Mouse (Mus musculus) lung, adult 2 months (tissue): ENCODE results near the gene Dagla. TPM values are rescaled to one million over a fixed set of nuclear protein-coding genes. Genes with fewer than 3 reads are reported as not detected.
A peak's percentile ranks its signal among the peaks of the same experiment; 100 is the strongest.

Source experiments
- DNase-seq: peaks from one replicate; pipeline ENCODE4 v3.0.0; 2022
- H3K4me1 ChIP-seq: fragments of 200-500 bp; 2 replicates; pipeline ENCODE4 v1.6.1; 2011; ENCODE audit warnings: low read length; ENCODE audit not compliant: control insufficient read depth, insufficient read depth
- H3K4me3 ChIP-seq: fragments of 200-500 bp; replicated peaks from 2 replicates; pipeline ENCODE3; 2011; ENCODE audit warnings: low read depth, mild to moderate bottlenecking, control low read depth, low read length; ENCODE audit errors: extremely low read depth
- CTCF ChIP-seq: fragments of 200-500 bp; IDR thresholded peaks from 2 replicates; pipeline ENCODE4 v1.5.1; 2011; ENCODE audit warnings: mild to moderate bottlenecking, low read length, control low read depth; ENCODE audit not compliant: insufficient read depth
- POLR2A ChIP-seq: fragments of 200-500 bp; IDR thresholded peaks from 2 replicates; pipeline ENCODE4 v1.6.1; 2011; ENCODE audit warnings: low read depth, mild to moderate bottlenecking, control low read depth, low read length, borderline replicate concordance; ENCODE audit errors: extremely low read depth
- WGBS: fragments of 180-500 bp; shearing (Covaris S2); methylation state at CpG from one replicate; pipeline ENCODE4 v1.1.7; 2018; 5-methylcytosine and 5-hydroxymethylcytosine counted together
- polyA plus RNA-seq: library from polyadenylated mRNA; depleted of rRNA; stranded (reverse); fragments of >200 nt; gene quantifications from 2 replicates; pipeline ENCODE4 v1.2.3, GENCODE M21; 2012; rRNA removed

Dagla gene
- polyA plus RNA-seq: 15.3 TPM in 2 replicates

DNA sequence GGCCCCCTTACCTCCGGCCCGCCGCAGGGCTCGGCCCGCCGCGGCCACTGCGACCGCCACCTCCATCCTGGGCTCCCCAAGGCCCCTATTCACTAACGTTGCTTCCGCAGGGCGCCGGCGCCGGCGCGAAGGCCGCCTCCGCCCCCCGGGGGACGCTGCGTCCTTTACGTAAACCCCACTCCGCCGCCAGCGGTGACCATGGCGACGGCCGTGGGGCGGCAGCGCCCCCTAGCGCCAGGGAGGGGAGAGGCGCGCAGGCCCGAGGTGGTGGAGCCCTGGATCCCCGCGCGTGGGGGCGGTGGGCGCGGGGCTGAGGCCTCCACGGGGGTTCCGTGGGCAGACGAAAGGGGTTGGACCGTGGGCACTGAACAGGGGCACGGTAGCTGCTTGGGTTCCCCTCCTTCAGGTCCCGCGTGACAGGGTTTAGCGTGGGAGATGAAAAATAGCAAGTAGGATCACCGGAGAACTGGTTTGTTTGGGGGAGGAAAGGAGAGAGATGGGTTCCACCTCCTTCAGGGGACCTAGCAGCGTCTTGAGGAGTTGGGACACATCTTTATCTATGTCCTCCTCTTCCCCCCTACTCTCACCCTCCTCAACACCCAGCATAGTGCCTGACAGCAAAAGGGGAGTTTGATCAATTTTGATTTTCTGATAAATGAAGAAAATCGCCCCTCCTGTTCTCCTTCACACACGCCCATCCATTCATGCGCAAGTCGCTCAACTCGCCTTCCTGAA lies at the start of gene Dagla:
Gene Dagla, minus strand, starts transcription at position 68 of the 735 bp plus-strand sequence.
- peak; percentile 89 for DNase-seq
- 5% methylated on average over 55 of the region's 56 CpGs for WGBS

DNA sequence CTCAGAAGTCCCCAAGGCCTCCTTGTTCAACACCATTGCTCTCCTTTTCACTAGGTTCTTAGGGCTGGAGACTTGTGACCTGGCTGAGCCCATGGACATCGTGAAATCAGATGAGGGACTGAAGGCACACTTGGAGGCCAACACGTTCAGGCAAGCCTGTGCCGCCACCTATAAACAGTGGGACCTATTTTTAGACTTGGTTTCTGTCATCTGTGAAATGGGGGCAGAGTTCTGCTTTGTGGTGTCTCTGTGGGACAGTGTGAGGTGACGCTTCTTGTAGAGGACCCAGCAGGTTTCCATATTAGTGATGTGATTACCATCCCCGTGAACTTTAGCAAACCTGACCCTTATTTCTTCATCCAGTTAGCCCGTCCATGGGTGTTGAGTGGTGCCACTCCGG lies 47.5 kb upstream of the Dagla start:
- DNase-seq: no peak
- H3K4me3 ChIP-seq: no peak overlapping the region
- H3K4me1 ChIP-seq: no peaks in the 10 kb centered on the region
- WGBS: 72% methylated on average over 7 of the region's 7 CpGs
- TF ChIP-seq POLR2A (no peak), CTCF (no peak)

More for the DNA sequence above, at the start of gene Dagla:
- Histone ChIP-seq H3K4me3 (peak within 1 kb of the TSS; percentile 40), H3K4me1 (no peaks in the 10 kb centered on the region)
- TF ChIP-seq POLR2A (no peak), CTCF (peak; percentile 43; the same call in 1 of the 2 replicates)

DNA sequence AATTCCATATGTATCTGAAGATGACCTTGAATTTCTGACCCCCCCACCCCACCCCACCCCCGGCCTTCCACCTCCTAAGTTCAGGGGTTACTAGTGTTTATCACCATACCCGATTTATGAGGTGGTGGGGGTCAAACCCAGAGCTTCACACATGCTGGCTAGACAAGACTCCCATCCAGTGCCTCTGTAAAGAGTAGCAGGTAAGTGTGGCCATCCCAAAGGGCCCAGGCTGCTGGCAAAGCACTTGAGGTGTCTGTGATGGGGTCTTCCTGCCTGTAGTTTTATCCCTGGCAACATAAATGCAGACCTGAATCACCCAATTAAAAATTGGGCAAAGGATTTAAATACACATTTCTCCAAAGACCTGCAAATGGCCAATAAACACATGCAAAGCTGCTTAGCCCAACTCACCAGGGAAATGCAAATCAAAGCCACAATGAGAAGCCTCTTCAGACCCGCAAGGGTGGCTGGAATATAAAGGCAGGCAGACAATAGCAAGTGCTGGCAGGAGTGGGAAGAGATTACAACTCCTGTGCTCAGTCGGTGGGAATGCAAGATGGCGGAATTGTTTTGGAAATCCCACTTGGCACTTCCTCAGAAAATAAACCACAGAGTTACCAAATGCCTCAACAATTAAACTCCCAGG lies 43.1 kb upstream of the Dagla start:
- Histone ChIP-seq H3K4me1 (no peaks in the 10 kb centered on the region), H3K4me3 (no peak overlapping the region)
- DNase-seq: no peak
- WGBS: 62% methylated on average over 5 of the region's 5 CpGs
- TF ChIP-seq POLR2A (no peak), CTCF (no peak)

DNA sequence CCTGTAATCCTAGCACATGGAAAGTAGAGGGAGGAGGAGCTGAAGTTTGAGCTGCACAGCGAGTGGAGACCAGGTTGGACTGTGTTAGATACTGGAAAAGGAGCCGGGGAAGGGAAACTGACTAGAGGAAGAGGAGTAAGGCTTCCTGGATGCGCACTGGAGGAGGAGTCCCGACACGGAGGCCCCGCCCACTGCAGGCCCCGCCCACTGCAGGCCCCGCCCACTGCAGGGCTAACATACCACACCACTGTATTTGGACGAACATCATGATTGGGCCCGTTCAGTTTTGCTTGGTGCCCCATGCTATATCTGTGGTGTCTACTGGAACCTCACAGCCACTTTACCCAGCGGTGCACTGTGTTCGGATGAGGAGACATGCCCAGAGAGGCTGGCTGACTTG lies 41.0 kb upstream of the Dagla start:
- WGBS: 36% methylated on average over 12 of the region's 12 CpGs
- Histone ChIP-seq H3K4me1 (no peaks in the 10 kb centered on the region), H3K4me3 (no peak overlapping the region)
- DNase-seq: no peak
- TF ChIP-seq CTCF (no peak), POLR2A (no peak)

DNA sequence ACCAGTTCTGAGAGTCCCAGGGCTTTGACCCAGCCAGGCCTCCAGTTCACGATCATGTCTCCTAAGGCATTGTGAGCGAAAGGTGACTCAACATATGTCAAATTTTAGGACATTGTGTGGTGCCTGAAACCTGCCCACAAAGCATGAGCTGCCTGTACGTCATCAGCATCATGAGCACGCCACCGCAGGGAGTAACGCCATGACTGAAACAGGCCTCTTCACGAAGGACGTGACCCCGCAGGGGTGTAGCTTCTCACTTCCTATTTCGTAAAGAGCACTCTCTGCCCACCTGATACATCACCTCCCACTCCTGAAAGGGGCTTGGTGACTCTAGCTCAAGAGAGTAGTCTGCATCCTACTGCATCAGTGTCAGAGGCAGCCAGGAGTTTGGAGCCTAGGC lies 39.2 kb upstream of the Dagla start:
- WGBS: 82% methylated on average over 10 of the region's 10 CpGs
- H3K4me3 ChIP-seq: no peak overlapping the region
- no peak for DNase-seq
- no peaks in the 10 kb centered on the region for H3K4me1 ChIP-seq
- no peak for TF ChIP-seq POLR2A
- no peak for TF ChIP-seq CTCF

DNA sequence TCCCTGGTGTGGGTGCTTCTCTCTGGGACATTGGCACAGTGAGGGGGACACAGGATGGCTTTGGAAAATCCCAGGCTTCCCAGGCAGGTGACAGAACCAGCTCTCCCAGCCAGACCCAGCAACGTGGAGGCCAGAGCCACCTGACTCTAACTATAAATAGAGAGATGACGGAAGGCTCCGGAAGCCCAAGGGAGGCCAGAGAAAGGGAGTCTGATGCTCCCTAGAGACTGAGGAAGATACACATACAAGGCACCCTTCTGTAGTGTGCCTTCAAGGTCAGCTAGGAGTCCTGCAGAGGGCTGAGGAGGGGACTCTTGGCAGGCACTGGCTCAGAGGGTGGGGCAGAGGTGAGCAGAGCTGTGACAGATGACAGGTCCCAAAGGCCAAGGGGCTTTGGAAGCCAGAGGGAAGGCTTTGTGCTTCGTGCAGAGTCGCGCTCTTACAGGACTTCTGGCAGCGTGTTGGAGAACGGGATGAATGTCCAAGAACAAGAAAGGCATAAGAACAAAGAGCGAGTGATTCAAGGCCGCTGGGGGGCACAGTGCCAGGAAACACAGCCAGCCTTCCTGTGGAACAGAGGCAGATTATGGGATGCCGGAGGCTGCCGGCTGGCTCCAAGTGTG lies 37.3 kb upstream of the Dagla start:
- no peak for TF ChIP-seq CTCF
- no peak for TF ChIP-seq POLR2A
- Histone ChIP-seq H3K4me3 (no peak overlapping the region), H3K4me1 (no peaks in the 10 kb centered on the region)
- peak; percentile 8 for DNase-seq
- whole genome bisulfite sequencing: 20% methylated on average over 12 of the region's 12 CpGs

DNA sequence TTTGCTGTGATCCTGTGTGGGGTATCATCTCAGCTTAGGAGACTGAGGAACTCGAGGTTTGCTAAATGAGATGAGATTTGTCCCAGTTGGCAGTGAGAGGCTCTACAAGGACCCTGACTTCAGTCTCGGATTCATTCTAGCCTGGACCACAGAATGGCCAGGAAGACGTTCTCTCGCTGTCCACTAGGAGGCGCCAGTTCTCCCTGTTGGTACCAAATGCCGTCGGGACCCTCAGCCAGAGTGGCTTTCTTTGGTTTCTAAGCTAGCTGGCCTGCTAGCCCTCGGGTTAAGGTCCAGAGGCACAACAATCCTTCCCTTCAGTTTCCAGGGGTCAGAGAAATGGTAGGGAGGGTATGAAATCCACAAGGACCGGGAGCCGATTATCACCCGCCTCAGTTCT lies 36.5 kb upstream of the Dagla start:
- no peaks in the 10 kb centered on the region for H3K4me1 ChIP-seq
- peak; percentile 86 for TF ChIP-seq CTCF
- no peak for TF ChIP-seq POLR2A
- WGBS: 16% methylated on average over 11 of the region's 11 CpGs
- H3K4me3 ChIP-seq: no peak overlapping the region
- DNase-seq: peak; percentile 47

DNA sequence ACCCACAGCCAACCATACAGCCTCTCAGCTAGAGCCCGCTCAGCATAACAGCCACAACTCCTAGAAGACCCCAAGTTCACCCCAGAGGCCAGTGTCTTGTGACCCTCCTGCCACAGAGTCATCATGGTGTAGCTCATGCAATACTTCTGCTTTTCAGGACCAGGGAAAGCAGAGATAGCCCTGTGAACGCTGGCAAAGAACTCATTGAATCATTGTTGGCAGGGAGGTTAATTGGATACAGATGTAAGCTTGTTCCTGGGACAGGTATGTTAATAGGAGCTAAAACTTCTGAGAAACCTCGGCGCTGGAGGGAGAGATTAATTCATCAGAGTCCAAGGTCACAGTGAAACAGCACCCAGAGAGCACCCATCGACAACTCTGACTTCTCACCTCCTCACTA lies 36.0 kb upstream of the Dagla start:
- no peak for DNase-seq
- TF ChIP-seq CTCF (no peak), POLR2A (no peak)
- no peak overlapping the region for H3K4me3 ChIP-seq
- H3K4me1 ChIP-seq: no peaks in the 10 kb centered on the region
- 35% methylated on average over 5 of the region's 5 CpGs for WGBS

DNA sequence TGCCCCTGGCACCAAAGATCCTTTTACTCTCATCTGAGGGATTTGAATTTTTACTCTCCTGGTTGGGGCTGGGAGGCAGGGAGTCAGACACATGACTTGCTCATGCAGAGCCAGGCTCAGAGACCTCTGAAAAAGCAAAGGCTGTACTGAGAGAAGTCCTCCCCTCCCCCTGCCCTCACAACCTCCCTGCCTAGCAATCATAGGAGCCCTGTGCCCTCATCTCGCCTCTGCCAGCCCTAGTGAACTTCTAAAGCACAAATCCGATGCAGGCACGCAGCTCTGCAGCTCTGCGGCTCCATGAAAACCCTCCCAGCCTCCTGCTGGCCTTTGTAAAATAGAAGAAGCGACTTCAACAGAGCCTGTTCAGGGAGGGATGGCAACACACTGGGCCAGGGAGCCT lies 34.6 kb upstream of the Dagla start:
- TF ChIP-seq POLR2A: no peak
- TF ChIP-seq CTCF: no peak
- 46% methylated on average over 5 of the region's 5 CpGs for WGBS
- no peaks in the 10 kb centered on the region for H3K4me1 ChIP-seq

More for the DNA sequence above, 34.6 kb upstream of the Dagla start:
- no peak overlapping the region for H3K4me3 ChIP-seq
- DNase-seq: no peak
